Mouse (Mus musculus): ENCODE data around the gene Ttc36. TPM values are rescaled to one million over a fixed set of nuclear protein-coding genes. Genes with fewer than 3 reads are reported as not detected.

The Ttc36 gene
- polyA plus RNA-seq, 1 experiment, result not detected

DNA sequence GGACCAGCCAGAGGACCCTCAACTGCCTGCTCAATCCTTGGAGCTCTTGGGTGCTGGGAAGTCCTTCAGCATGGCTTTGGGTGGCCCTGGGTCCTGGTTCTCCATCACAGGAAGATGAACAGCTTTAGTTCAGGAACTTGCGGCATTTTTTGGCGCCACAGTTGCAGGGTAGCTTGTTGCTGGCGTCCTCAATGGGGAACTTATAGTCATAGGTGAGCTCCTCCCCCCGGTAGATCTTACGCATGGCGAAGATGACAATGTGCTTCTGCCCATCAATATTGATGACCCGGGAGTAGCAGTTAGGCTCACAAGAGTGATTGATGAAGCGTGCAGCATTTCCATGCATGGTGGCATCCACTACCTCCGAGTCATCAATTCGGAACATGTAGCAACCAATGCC, 4.9 kb upstream of the Ttc36 start:
- Histone ChIP-seq H3K4me1 (ENCODE audit: control insufficient read depth, insufficient read depth, low read length) (no peaks in the 10 kb centered on the region), H3K9ac (ENCODE audit: low read depth, poor library complexity, severe bottlenecking) (no peak overlapping the region), H3K4me3 (ENCODE audit: low read depth, low read length) (no peak overlapping the region), H3K36me3 (ENCODE audit: control insufficient read depth, insufficient read depth, low read length, poor library complexity, severe bottlenecking) (peaks cover 50% of the 10 kb centered on the region), H3K27ac (ENCODE audit: insufficient read depth, low read length) (no peak overlapping the region), H3K27me3 (ENCODE audit: control insufficient read depth, insufficient read depth, low read length, poor library complexity, severe bottlenecking) (no peaks in the 10 kb centered on the region), H3K9me3 (replicated peaks; ENCODE audit: control insufficient read depth, insufficient read depth, low read length, poor library complexity, severe bottlenecking) (no peaks in the 10 kb centered on the region)
- TF ChIP-seq CTCF (IDR thresholded peaks at IDR 0.05; ENCODE audit: low read depth, low read length) (no peak), EP300 (IDR thresholded peaks at IDR 0.05; ENCODE audit: insufficient read depth, low read depth, low read length) (no peak), POLR2A (IDR thresholded peaks at IDR 0.05; ENCODE audit: insufficient read depth, low read length) (no peak)

DNA sequence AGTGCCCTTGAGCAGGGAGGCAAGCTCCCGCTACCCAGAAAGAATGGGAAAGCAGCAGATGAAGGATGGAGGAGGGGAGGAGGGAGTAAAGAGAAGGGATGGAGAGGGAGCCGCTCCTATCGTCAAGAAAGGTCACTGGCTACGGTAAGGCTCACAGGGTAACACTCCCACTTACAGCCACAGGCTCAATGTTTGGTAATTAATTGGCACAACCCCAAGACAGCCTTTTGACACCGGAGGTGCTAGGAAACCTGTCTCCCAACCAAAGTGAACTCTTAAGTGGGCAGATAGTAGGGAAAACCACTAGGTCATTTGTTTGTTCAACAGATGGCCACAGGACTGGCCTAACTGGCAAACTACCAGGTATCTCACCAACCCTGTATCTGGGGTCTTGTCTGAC, 4.3 kb upstream of the Ttc36 start:
- H3K27me3 ChIP-seq (ENCODE audit: control insufficient read depth, insufficient read depth, low read length, poor library complexity, severe bottlenecking), result no peaks in the 10 kb centered on the region

DNA sequence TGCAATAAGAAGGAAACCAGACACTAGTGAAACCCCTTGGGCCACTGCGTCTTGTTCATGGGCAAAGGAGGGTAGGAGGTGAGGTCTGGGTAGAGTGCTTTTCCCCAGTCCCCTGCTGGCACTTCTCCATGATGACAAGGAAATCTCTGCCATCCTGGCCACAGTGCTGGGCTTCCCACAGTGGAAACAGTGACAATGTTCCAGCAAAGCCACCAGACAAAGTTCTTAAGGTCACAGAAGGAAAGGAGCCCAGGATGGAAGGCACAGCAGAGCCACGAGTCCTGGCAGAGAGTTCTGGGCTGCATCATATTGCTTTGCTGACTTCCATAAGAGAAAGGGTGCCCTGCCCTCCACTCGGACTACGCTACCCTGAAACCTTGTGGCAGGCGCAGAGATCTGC, 2.7 kb upstream of the Ttc36 start:
- Histone ChIP-seq H3K27me3 (ENCODE audit: control insufficient read depth, insufficient read depth, low read length, poor library complexity, severe bottlenecking) (no peaks in the 10 kb centered on the region), H3K4me1 (ENCODE audit: control insufficient read depth, insufficient read depth, low read length) (no peaks in the 10 kb centered on the region), H3K36me3 (ENCODE audit: control insufficient read depth, insufficient read depth, low read length, poor library complexity, severe bottlenecking) (peaks cover 33% of the 10 kb centered on the region), H3K9me3 (replicated peaks; ENCODE audit: control insufficient read depth, insufficient read depth, low read length, poor library complexity, severe bottlenecking) (no peaks in the 10 kb centered on the region), H3K27ac (ENCODE audit: insufficient read depth, low read length) (no peak overlapping the region), H3K9ac (ENCODE audit: low read depth, poor library complexity, severe bottlenecking) (no peak overlapping the region), H3K4me3 (ENCODE audit: low read depth, low read length) (no peak overlapping the region)
- no peak for TF ChIP-seq CTCF (IDR thresholded peaks at IDR 0.05; ENCODE audit: low read depth, low read length)
- no peak for TF ChIP-seq EP300 (IDR thresholded peaks at IDR 0.05; ENCODE audit: insufficient read depth, low read depth, low read length)
- TF ChIP-seq POLR2A (IDR thresholded peaks at IDR 0.05; ENCODE audit: insufficient read depth, low read length), result no peak

More for the DNA sequence above, 4.3 kb upstream of the Ttc36 start:
- peaks cover 44% of the 10 kb centered on the region for H3K36me3 ChIP-seq (ENCODE audit: control insufficient read depth, insufficient read depth, low read length, poor library complexity, severe bottlenecking)
- no peak overlapping the region for H3K27ac ChIP-seq (ENCODE audit: insufficient read depth, low read length)
- no peaks in the 10 kb centered on the region for H3K9me3 ChIP-seq (replicated peaks; ENCODE audit: control insufficient read depth, insufficient read depth, low read length, poor library complexity, severe bottlenecking)
- TF ChIP-seq CTCF (IDR thresholded peaks at IDR 0.05; ENCODE audit: low read depth, low read length) (no peak), EP300 (IDR thresholded peaks at IDR 0.05; ENCODE audit: insufficient read depth, low read depth, low read length) (no peak), POLR2A (IDR thresholded peaks at IDR 0.05; ENCODE audit: insufficient read depth, low read length) (no peak)
- no peak overlapping the region for H3K9ac ChIP-seq (ENCODE audit: low read depth, poor library complexity, severe bottlenecking)
- no peak overlapping the region for H3K4me3 ChIP-seq (ENCODE audit: low read depth, low read length)
- H3K4me1 ChIP-seq (ENCODE audit: control insufficient read depth, insufficient read depth, low read length), result no peaks in the 10 kb centered on the region

DNA sequence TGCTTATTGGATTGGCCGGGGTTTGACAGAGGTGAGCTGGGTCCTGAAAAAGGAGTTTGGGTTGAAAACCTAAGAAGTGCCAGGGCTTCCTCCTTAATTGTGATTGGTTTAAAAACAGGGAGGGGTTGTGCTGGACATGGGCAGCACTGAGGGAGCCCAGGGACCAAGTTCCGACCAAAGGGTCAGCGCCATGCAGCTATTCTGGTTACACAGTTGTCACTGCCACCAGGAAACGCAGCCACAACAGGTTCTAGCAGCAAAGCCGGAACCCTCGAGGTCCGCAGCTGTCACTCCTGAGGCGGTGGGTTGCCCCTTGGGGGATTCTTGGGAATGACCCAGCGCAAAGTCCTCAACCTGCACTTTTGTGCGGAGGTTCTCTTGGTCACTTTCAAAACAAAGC, 1.8 kb upstream of the Ttc36 start:
- Histone ChIP-seq H3K4me1 (ENCODE audit: control insufficient read depth, insufficient read depth, low read length) (no peaks in the 10 kb centered on the region), H3K36me3 (ENCODE audit: control insufficient read depth, insufficient read depth, low read length, poor library complexity, severe bottlenecking) (peaks cover 28% of the 10 kb centered on the region), H3K27ac (ENCODE audit: insufficient read depth, low read length) (no peak overlapping the region), H3K9ac (ENCODE audit: low read depth, poor library complexity, severe bottlenecking) (no peak overlapping the region), H3K9me3 (replicated peaks; ENCODE audit: control insufficient read depth, insufficient read depth, low read length, poor library complexity, severe bottlenecking) (no peaks in the 10 kb centered on the region), H3K27me3 (ENCODE audit: control insufficient read depth, insufficient read depth, low read length, poor library complexity, severe bottlenecking) (no peaks in the 10 kb centered on the region), H3K4me3 (ENCODE audit: low read depth, low read length) (no peak overlapping the region)
- TF ChIP-seq CTCF (IDR thresholded peaks at IDR 0.05; ENCODE audit: low read depth, low read length) (no peak), EP300 (IDR thresholded peaks at IDR 0.05; ENCODE audit: insufficient read depth, low read depth, low read length) (no peak), POLR2A (IDR thresholded peaks at IDR 0.05; ENCODE audit: insufficient read depth, low read length) (no peak)

DNA sequence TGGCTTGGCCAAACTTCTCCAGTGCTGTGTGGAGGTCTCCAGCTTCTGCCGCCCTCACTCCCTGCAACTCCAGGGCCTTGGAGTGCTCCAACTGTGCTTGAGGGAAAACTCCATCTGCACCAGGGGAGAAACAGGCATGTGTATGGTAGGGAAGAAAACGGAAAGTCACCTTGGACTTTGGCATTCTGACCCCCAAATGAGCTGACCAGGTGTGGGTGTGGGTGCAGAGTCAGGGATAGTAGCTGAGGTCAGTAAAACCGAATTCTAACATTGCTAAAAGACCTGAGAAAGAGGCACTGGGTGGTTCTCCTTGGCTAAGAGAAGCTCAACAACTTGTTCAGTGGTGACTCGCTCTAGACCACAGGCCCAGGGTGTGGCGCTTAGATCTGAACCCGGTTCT, 1.2 kb downstream of the Ttc36 start:
- Histone ChIP-seq H3K4me1 (ENCODE audit: control insufficient read depth, insufficient read depth, low read length) (no peaks in the 10 kb centered on the region), H3K4me3 (ENCODE audit: low read depth, low read length) (no peak overlapping the region), H3K36me3 (ENCODE audit: control insufficient read depth, insufficient read depth, low read length, poor library complexity, severe bottlenecking) (peaks cover 2% of the 10 kb centered on the region; the same call in 1 of the 2 replicates), H3K9me3 (replicated peaks; ENCODE audit: control insufficient read depth, insufficient read depth, low read length, poor library complexity, severe bottlenecking) (no peaks in the 10 kb centered on the region), H3K27me3 (ENCODE audit: control insufficient read depth, insufficient read depth, low read length, poor library complexity, severe bottlenecking) (no peaks in the 10 kb centered on the region), H3K9ac (ENCODE audit: low read depth, poor library complexity, severe bottlenecking) (no peak overlapping the region), H3K27ac (ENCODE audit: insufficient read depth, low read length) (no peak overlapping the region)
- no peak for TF ChIP-seq CTCF (IDR thresholded peaks at IDR 0.05; ENCODE audit: low read depth, low read length)

DNA sequence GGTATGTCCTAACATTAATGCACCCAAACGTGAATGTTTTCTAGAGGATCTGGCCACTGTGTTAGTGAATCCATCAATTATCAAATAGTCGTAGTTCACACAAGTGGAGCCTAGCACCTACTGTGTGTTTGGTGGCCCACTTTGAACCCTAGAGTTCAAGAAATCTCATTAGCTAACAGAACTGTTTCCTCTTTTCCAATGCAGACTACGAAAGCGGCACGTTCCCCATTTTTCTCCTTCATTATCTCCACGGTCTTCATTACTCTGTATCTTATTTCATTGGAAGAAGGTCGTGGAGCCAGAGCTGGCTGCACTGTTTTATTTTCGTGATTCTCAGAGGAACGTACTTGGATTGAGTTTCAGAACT, 2.9 kb downstream of the Ttc36 start:
- TF ChIP-seq CTCF (IDR thresholded peaks at IDR 0.05; ENCODE audit: low read depth, low read length), result no peak
- TF ChIP-seq POLR2A (IDR thresholded peaks at IDR 0.05; ENCODE audit: insufficient read depth, low read length), result no peak
- no peak for TF ChIP-seq EP300 (IDR thresholded peaks at IDR 0.05; ENCODE audit: insufficient read depth, low read depth, low read length)
- peak overlapping the region; percentile 53 for H3K9ac ChIP-seq (ENCODE audit: low read depth, poor library complexity, severe bottlenecking)
- no peak overlapping the region for H3K27ac ChIP-seq (ENCODE audit: insufficient read depth, low read length)
- H3K27me3 ChIP-seq (ENCODE audit: control insufficient read depth, insufficient read depth, low read length, poor library complexity, severe bottlenecking), result no peaks in the 10 kb centered on the region
- H3K36me3 ChIP-seq (ENCODE audit: control insufficient read depth, insufficient read depth, low read length, poor library complexity, severe bottlenecking), result no peaks in the 10 kb centered on the region
- no peaks in the 10 kb centered on the region for H3K9me3 ChIP-seq (replicated peaks; ENCODE audit: control insufficient read depth, insufficient read depth, low read length, poor library complexity, severe bottlenecking)
- H3K4me3 ChIP-seq (ENCODE audit: low read depth, low read length), result peak overlapping the region; percentile 59
- H3K4me1 ChIP-seq (ENCODE audit: control insufficient read depth, insufficient read depth, low read length), result no peaks in the 10 kb centered on the region

Data from ES-Bruce4 (cell line).